Mouse (Mus musculus) erythroblast, embryonic 14.5 days (primary cell): ENCODE data around the gene D6Ertd527e.

Source experiments
- GATA1 ChIP-seq: IDR thresholded peaks from 2 replicates; pipeline ENCODE4 v1.6.1; 2012; ENCODE audit warnings: low read length, inconsistent platforms, mixed read lengths
- TAL1 ChIP-seq: IDR thresholded peaks from 3 replicates; pipeline ENCODE4 v1.6.1; 2012; ENCODE audit warnings: low read length, inconsistent platforms, mixed read lengths

DNA sequence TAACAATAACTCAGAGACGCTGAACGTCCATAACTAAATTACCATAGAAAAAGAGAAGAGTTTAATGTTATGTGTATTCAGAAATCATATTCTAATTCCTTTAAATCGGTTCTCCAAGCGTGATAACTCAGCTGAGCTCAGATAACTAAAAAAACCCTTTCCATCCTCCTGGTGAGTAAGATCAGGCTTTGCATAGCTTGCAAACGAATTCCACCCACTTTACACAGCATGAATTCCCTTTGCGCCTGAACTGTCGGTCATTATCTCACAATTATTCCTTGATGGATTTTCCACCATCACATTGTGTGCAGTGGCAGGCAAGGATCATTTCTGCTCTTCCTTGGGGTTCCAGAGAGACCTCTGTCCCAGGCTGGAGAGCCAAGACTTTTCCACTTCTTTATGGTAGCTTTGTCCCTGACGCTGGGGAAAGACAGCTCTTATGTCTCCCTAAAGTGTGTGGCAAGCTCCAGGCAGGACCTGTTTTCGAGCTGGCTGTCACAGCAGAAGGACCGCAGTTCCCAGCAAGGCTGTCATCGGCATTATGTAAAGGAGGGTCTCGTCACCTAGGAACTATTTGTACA is 29.5 kb downstream of the D6Ertd527e start:
- TF ChIP-seq GATA1 (no peak), TAL1 (no peak)
